Mouse (Mus musculus): ENCODE measurements around the gene Son. TPM values are rescaled to one million over a fixed set of nuclear protein-coding genes. Genes with fewer than 3 reads are reported as not detected.
A peak's percentile ranks its signal among the peaks of the same experiment; 100 is the strongest.

Son gene
- total RNA-seq, 2 experiments from 2014 or later = 95.5 to 96.9 TPM

GRCm38 (mm10) chr16:91674500-91674899 is 27.2 kb downstream of the Son start:
- intact Hi-C loops (cut with DNase I; ENCODE audit: low total_unique reads) = no loop called here

GRCm38 (mm10) chr16:91678147-91678911 is 31.0 kb downstream of the Son start:
- intact Hi-C loops (cut with DNase I; ENCODE audit: low total_unique reads) = no loop called here
- no peak for DNase-seq

More at GRCm38 (mm10) chr16:91674500-91674899, 27.2 kb downstream of the Son start:
- no peak for DNase-seq

- DNase-seq = no peak
- intact Hi-C loops (cut with DNase I; ENCODE audit: low total_unique reads) = no loop called here
Measured at GRCm38 (mm10) chr16:91680656-91681055, 33.4 kb downstream of the Son start.

- intact Hi-C loops (cut with DNase I; ENCODE audit: low total_unique reads) = no loop called here
Measured at GRCm38 (mm10) chr16:91685526-91685925, 38.2 kb downstream of the Son start.

GRCm38 (mm10) chr16:91686369-91686768 is 39.1 kb downstream of the Son start:
- intact Hi-C loops (cut with DNase I; ENCODE audit: low total_unique reads) = no loop called here
- DNase-seq = no peak

More at GRCm38 (mm10) chr16:91685526-91685925, 38.2 kb downstream of the Son start:
- no peak for DNase-seq

GRCm38 (mm10) chr16:91688023-91688618 is 40.8 kb downstream of the Son start:
- intact Hi-C loops (cut with DNase I; ENCODE audit: low total_unique reads) = no loop called here
- DNase-seq = no peak

GRCm38 (mm10) chr16:91688619-91689334 is 41.5 kb downstream of the Son start, which contains the start of gene Donson:
TSS of gene Donson (minus strand) at chr16:91688770.
- intact Hi-C loops (cut with DNase I; ENCODE audit: low total_unique reads) = no loop called here
- DNase-seq = peak; percentile 96

- intact Hi-C loops (cut with DNase I; ENCODE audit: low total_unique reads) = no loop called here
Measured at GRCm38 (mm10) chr16:91689791-91690190, 42.5 kb downstream of the Son start.

GRCm38 (mm10) chr16:91694455-91695084 is 47.3 kb downstream of the Son start:
- peak; percentile 80 for DNase-seq
- intact Hi-C loops (cut with DNase I; ENCODE audit: low total_unique reads) = loop anchor here (5.0 kb wide), 1 partner anchor 228 kb away; no protein-coding TSS in a partner anchor

More at GRCm38 (mm10) chr16:91689791-91690190, 42.5 kb downstream of the Son start:
- no peak for DNase-seq

- DNase-seq = peak; percentile 38
- intact Hi-C loops (cut with DNase I; ENCODE audit: low total_unique reads) = loop anchor here (5.0 kb wide), 1 partner anchor 227 kb away; no protein-coding TSS in a partner anchor
Measured at GRCm38 (mm10) chr16:91695108-91695755, 47.9 kb downstream of the Son start.

GRCm38 (mm10) chr16:91698995-91699394 is 51.7 kb downstream of the Son start:
- intact Hi-C loops (cut with DNase I; ENCODE audit: low total_unique reads) = loop anchor here (5.0 kb wide), 1 partner anchor 223 kb away; no protein-coding TSS in a partner anchor

GRCm38 (mm10) chr16:91701908-91702307 is 54.6 kb downstream of the Son start:
- no peak for DNase-seq
- intact Hi-C loops (cut with DNase I; ENCODE audit: low total_unique reads) = no loop called here

More at GRCm38 (mm10) chr16:91698995-91699394, 51.7 kb downstream of the Son start:
- no peak for DNase-seq

GRCm38 (mm10) chr16:91702771-91703188 is 55.5 kb downstream of the Son start:
- intact Hi-C loops (cut with DNase I; ENCODE audit: low total_unique reads) = no loop called here
- no peak for DNase-seq

- intact Hi-C loops (cut with DNase I; ENCODE audit: low total_unique reads) = no loop called here
- no peak for DNase-seq
Measured at GRCm38 (mm10) chr16:91704603-91705340, 57.5 kb downstream of the Son start.

GRCm38 (mm10) chr16:91710241-91710640 is 62.9 kb downstream of the Son start:
- intact Hi-C loops (cut with DNase I; ENCODE audit: low total_unique reads) = no loop called here

GRCm38 (mm10) chr16:91716927-91717349 is 69.6 kb downstream of the Son start:
- intact Hi-C loops (cut with DNase I; ENCODE audit: low total_unique reads) = no loop called here
- DNase-seq = peak; percentile 23

More at GRCm38 (mm10) chr16:91710241-91710640, 62.9 kb downstream of the Son start:
- no peak for DNase-seq

GRCm38 (mm10) chr16:91717399-91717798 is 70.1 kb downstream of the Son start:
- no peak for DNase-seq
- intact Hi-C loops (cut with DNase I; ENCODE audit: low total_unique reads) = no loop called here

GRCm38 (mm10) chr16:91724247-91724646 is 76.9 kb downstream of the Son start:
- DNase-seq = peak; percentile 41
- intact Hi-C loops (cut with DNase I; ENCODE audit: low total_unique reads) = loop anchor here (5.0 kb wide), 1 partner anchor 193 kb away; no protein-coding TSS in a partner anchor
